Mouse (Mus musculus) limb, embryonic 12.5 days (tissue): ENCODE data around the gene 4930512M02Rik. TPM values are rescaled to one million over a fixed set of nuclear protein-coding genes. Genes with fewer than 3 reads are reported as not detected.

Source experiments
- polyA plus RNA-seq: library from polyadenylated mRNA; unstranded; fragments of >200 nt; fragmentation: Nextera tagmentation; extraction: Ambion mirVana; gene quantifications from 2 replicates; pipeline ENCODE4 v1.2.1, GENCODE M21; 2016

The 4930512M02Rik gene
- polyA plus RNA-seq, 1 experiment from 2014 or later: not detected

Other genes starting within 250 kb of the 4930512M02Rik start
- gene Spata48, start 165.7 kb downstream of the 4930512M02Rik start, polyA plus RNA-seq: 2.1 and 3.1 TPM in 2 replicates
- gene Zpbp, start 165.4 kb downstream of the 4930512M02Rik start, polyA plus RNA-seq: 0.69 and 0.89 TPM in 2 replicates
- 0.99 and 1.3 TPM in 2 replicates for gene Ikzf1, start 57.2 kb upstream of the 4930512M02Rik start, polyA plus RNA-seq
- gene Fignl1, start 181.1 kb upstream of the 4930512M02Rik start, polyA plus RNA-seq: 74.5 and 78.1 TPM in 2 replicates